Mouse (Mus musculus) lung, postnatal 0 days (tissue): ENCODE data around the gene Stim1. TPM values are rescaled to one million over a fixed set of nuclear protein-coding genes. Genes with fewer than 3 reads are reported as not detected.
"Not testable (repeated sequence)": the region's sequence is repeated elsewhere in the genome, so short reads cannot be mapped to it uniquely, and the experiment has no call there.

Source experiments
- ATAC-seq: fragments of 200-750 bp; cut with Nextera tagmentation; 2 replicates; pipeline ENCODE4 v1.8.0; 2017; ENCODE audit warnings: moderate library complexity
- DNase-seq: peaks from one replicate; pipeline ENCODE4 v3.0.0-alpha.2; 2016; ENCODE audit warnings: low spot score
- H3K27ac ChIP-seq: fragments of 300-500 bp; sonication (generic); 2 replicates; pipeline ENCODE4 v1.5.1; 2014; ENCODE audit warnings: antibody characterized with exemption, mild to moderate bottlenecking, low read length, mixed read lengths
- H3K27me3 ChIP-seq: fragments of 300-500 bp; sonication (generic); replicated peaks from 2 replicates; pipeline ENCODE4 v1.6.1; 2014; ENCODE audit warnings: low read length, mixed read lengths; ENCODE audit not compliant: insufficient read depth
- H3K36me3 ChIP-seq: fragments of 300-500 bp; sonication (generic); 2 replicates; pipeline ENCODE4 v1.6.1; 2014; ENCODE audit warnings: low read length, mixed read lengths; ENCODE audit not compliant: insufficient read depth
- H3K4me1 ChIP-seq: fragments of 300-500 bp; sonication (generic); 2 replicates; pipeline ENCODE4 v1.6.1; 2014; ENCODE audit warnings: antibody characterized with exemption, low read depth, low read length, mixed read lengths; ENCODE audit not compliant: insufficient read depth
- H3K4me2 ChIP-seq: fragments of 300-500 bp; sonication (generic); replicated peaks from 2 replicates; pipeline ENCODE4 v1.6.1; 2014; ENCODE audit warnings: low read depth, mild to moderate bottlenecking, low read length, moderate library complexity, mixed read lengths
- H3K4me3 ChIP-seq: fragments of 300-500 bp; sonication (generic); 2 replicates; pipeline ENCODE4 v1.5.1; 2014; ENCODE audit warnings: low read depth, low read length
- H3K9ac ChIP-seq: fragments of 300-500 bp; sonication (generic); replicated peaks from 2 replicates; pipeline ENCODE4 v1.6.1; 2014; ENCODE audit warnings: low read depth, mild to moderate bottlenecking
- H3K9me3 ChIP-seq: fragments of 300-500 bp; sonication (generic); 2 replicates; pipeline ENCODE4 v1.6.1; 2016; ENCODE audit warnings: low read length, mixed read lengths
- CTCF ChIP-seq: IDR thresholded peaks from 2 replicates; pipeline ENCODE4 v1.5.1; 2016; ENCODE audit warnings: antibody characterized with exemption, mild to moderate bottlenecking
- EP300 ChIP-seq: IDR thresholded peaks from 2 replicates; pipeline ENCODE4 v1.6.1; 2016; ENCODE audit warnings: antibody characterized with exemption, mild to moderate bottlenecking, control low read depth
- WGBS: fragments of 180-500 bp; shearing (Covaris S2); extraction: QIAGEN DNeasy Blood & Tissue Kit; methylation state at CpG from one replicate; pipeline ENCODE4 v1.1.7; 2014; 5-methylcytosine and 5-hydroxymethylcytosine counted together
- polyA plus RNA-seq: library from polyadenylated mRNA; unstranded; fragments of >200 nt; fragmentation: Nextera tagmentation; extraction: Ambion mirVana; gene quantifications from 2 replicates; pipeline ENCODE4 v1.2.1, GENCODE M21; 2015

Stim1 gene
- polyA plus RNA-seq, 1 experiment from 2014 or later: 18.6 TPM

- Histone ChIP-seq H3K36me3 (no peaks in the 10 kb centered on the region), H3K4me1 (peaks cover 11% of the 10 kb centered on the region), H3K4me3 (no peak within 1 kb of the TSS), H3K4me2 (no peak within 1 kb of the TSS), H3K9ac (no peak within 1 kb of the TSS), H3K9me3 (no peaks in the 10 kb centered on the region), H3K27ac (no peak within 1 kb of the TSS), H3K27me3 (no peaks in the 10 kb centered on the region)
- TF ChIP-seq EP300 (no peak), CTCF (no peak)
- ATAC-seq: no peak
- DNase-seq: no peak
- 82% methylated on average over 4 of the region's 4 CpGs for WGBS
Observed at GRCm38 (mm10) chr7:102481579-102481978, 214.0 kb downstream of the Stim1 start, which contains the start of gene Olfr543. Olfr543 (minus strand) TSS chr7:102481679.

- H3K27ac ChIP-seq: no peak overlapping the region
- DNase-seq: peak; percentile 43
- TF ChIP-seq CTCF: no peak
- TF ChIP-seq EP300: peak; percentile 65; the same call in 1 of the 2 replicates
- no peaks in the 10 kb centered on the region for H3K36me3 ChIP-seq
- no peaks in the 10 kb centered on the region for H3K9me3 ChIP-seq
- H3K4me3 ChIP-seq: no peak overlapping the region
- H3K27me3 ChIP-seq: no peaks in the 10 kb centered on the region
- H3K4me2 ChIP-seq: no peak overlapping the region
- 43% methylated on average over 2 of the region's 2 CpGs for WGBS
- H3K4me1 ChIP-seq: peaks cover 11% of the 10 kb centered on the region
- H3K9ac ChIP-seq: no peak overlapping the region
- ATAC-seq: peak; percentile 70
Observed at GRCm38 (mm10) chr7:102483665-102484064, 216.1 kb downstream of the Stim1 start.

- H3K36me3 ChIP-seq, ATAC-seq, H3K4me1 ChIP-seq, DNase-seq, H3K27ac ChIP-seq, H3K27me3 ChIP-seq, H3K9me3 ChIP-seq, H3K4me2 ChIP-seq, H3K9ac ChIP-seq, H3K4me3 ChIP-seq: not testable (repeated sequence)
- 71% methylated on average over 6 of the region's 8 CpGs for WGBS
Observed at GRCm38 (mm10) chr7:102484766-102485165, 217.2 kb downstream of the Stim1 start.

GRCm38 (mm10) chr7:102486105-102486504, 218.5 kb downstream of the Stim1 start:
- H3K9me3 ChIP-seq: no peaks in the 10 kb centered on the region
- ATAC-seq: no peak
- H3K4me3 ChIP-seq: no peak overlapping the region
- H3K36me3 ChIP-seq: no peaks in the 10 kb centered on the region
- H3K9ac ChIP-seq: no peak overlapping the region
- no peak overlapping the region for H3K4me2 ChIP-seq
- DNase-seq: no peak
- TF ChIP-seq EP300 (no peak), CTCF (no peak)
- WGBS: 29% methylated on average over 1 of the region's 1 CpGs
- H3K4me1 ChIP-seq: peaks cover 3% of the 10 kb centered on the region; the same call in 1 of the 2 replicates
- no peak overlapping the region for H3K27ac ChIP-seq
- no peaks in the 10 kb centered on the region for H3K27me3 ChIP-seq

Other genes with a start within 250 kb of the Stim1 start
- gene Il18bp, start 249.1 kb upstream of the Stim1 start, polyA plus RNA-seq: 2.2 and 2.5 TPM in 2 replicates
- 16.2 and 18.2 TPM in 2 replicates for gene Rnf121, start 202.3 kb upstream of the Stim1 start, polyA plus RNA-seq
- gene Xndc1, start 202.3 kb upstream of the Stim1 start, polyA plus RNA-seq: 6.2 and 7.8 TPM in 2 replicates
- gene Xntrpc, start 202.1 kb upstream of the Stim1 start, polyA plus RNA-seq: 0.29 and 0.30 TPM in 2 replicates
- not detected in 2 replicates for gene Trpc2, start 184.7 kb upstream of the Stim1 start, polyA plus RNA-seq
- gene Art1, start 166.1 kb upstream of the Stim1 start, polyA plus RNA-seq: 0.14 and 0.23 TPM in 2 replicates
- 0.38 and 0.68 TPM in 2 replicates for gene Art5, start 158.3 kb upstream of the Stim1 start, polyA plus RNA-seq
- gene Chrna10, start 151.0 kb upstream of the Stim1 start, polyA plus RNA-seq: 0.36 and 1.1 TPM in 2 replicates
- gene Nup98, start 57.6 kb upstream of the Stim1 start, polyA plus RNA-seq: 15.5 and 17.0 TPM in 2 replicates
- gene Pgap2, start 57.6 kb upstream of the Stim1 start, polyA plus RNA-seq: 109 and 137 TPM in 2 replicates
- gene Rhog, start 11.8 kb upstream of the Stim1 start, polyA plus RNA-seq: 133 and 141 TPM in 2 replicates
- gene Rrm1, start 173.9 kb downstream of the Stim1 start, polyA plus RNA-seq: 20.7 and 25.2 TPM in 2 replicates
- not detected in 2 replicates for gene Olfr543, start 213.9 kb downstream of the Stim1 start, polyA plus RNA-seq
- gene Olfr544, start 220.5 kb downstream of the Stim1 start, polyA plus RNA-seq: not detected in 2 replicates
- not detected in 2 replicates for gene Olfr545, start 231.8 kb downstream of the Stim1 start, polyA plus RNA-seq